ENCODE assay signal across 24 mouse cellular contexts in the genomic region with DNA sequence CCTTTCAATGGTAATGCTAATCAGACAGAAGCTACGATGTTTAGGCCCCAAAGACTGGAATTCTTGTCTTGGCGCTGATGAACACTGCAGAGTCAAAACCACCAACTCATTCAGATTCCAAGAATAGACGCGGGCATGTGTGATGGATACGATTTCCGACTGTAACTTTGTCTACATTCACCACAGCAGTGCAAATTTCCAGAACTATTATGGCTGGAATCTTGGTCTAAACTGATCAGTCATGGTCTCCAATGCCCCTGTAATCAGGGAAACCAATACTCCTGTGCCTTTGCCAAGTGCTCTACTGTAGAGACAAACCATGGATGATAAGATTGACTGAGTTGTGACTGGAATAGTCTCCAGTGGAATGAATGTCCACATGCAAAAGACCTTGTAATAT.
A peak's percentile ranks its signal among the peaks of the same experiment; 100 is the strongest.
DNase-seq lines count a peak whose midpoint lies in the region; ATAC-seq lines count a peak whose summit lies in the region.
"Had no signal": no experiment of that assay in that cellular context is flagged by ENCODE, and none has a peak within 500 bp of the region (broad histone marks: within the 10 kb centered on the region; RNA-seq: fewer than 3 reads in every experiment).

No protein-coding gene starts in this region.

- no peaks in the 10 kb centered on the region for H3K4me1 ChIP-seq in embryonic facial prominence, embryonic 14.5 days (ENCODE audit: control insufficient read depth, insufficient read depth, low read length)
- H3K4me1 ChIP-seq in embryonic facial prominence, embryonic 10.5 days, result no peaks in the 10 kb centered on the region
- no peaks in the 10 kb centered on the region for H3K4me1 ChIP-seq in kidney, embryonic 15.5 days

- peak; percentile 71 for DNase-seq in embryonic facial prominence, embryonic 14.5 days (ENCODE audit: low spot score)
- DNase-seq in embryonic facial prominence, embryonic 10.5 days (ENCODE audit: low spot score), result no peak
- DNase-seq in frontal cortex, postnatal 25 days (ENCODE audit: low spot score in 2 of 2), result no peak
- DNase-seq in Muller cell, postnatal 12 days (ENCODE audit: inconsistent ontology term), result peak; percentile 55
- peak; percentile 1 for DNase-seq in brain, adult 2 months (ENCODE audit: low read depth, low spot score)
- no peak for DNase-seq in ovary, postnatal 10 days (ENCODE audit: low spot score)
- DNase-seq: adrenal gland, adult 2 months; adrenal gland, adult 8-10 months; adrenal gland, postnatal 10 days; adrenal gland, postnatal 14 days; adrenal gland, postnatal 25 days; adrenal gland, postnatal 36 days; B cell, adult 2 months; cerebellum, adult 11 months; cerebellum, adult 11-12 months; cerebellum, adult 18-20 months; cerebellum, adult 2 months had no signal

- no peaks in the 10 kb centered on the region for H3K9me3 ChIP-seq in embryonic facial prominence, embryonic 14.5 days (ENCODE audit: control insufficient read depth, low read length)
- no peaks in the 10 kb centered on the region for H3K9me3 ChIP-seq in embryonic facial prominence, embryonic 10.5 days
- no peaks in the 10 kb centered on the region for H3K9me3 ChIP-seq in kidney, embryonic 15.5 days (replicated peaks)
- H3K9me3 ChIP-seq: G1E had no signal

- no peak overlapping the region for H3K4me2 ChIP-seq in embryonic facial prominence, embryonic 14.5 days (ENCODE audit: low read depth, low read length)
- H3K4me2 ChIP-seq in kidney, embryonic 15.5 days, result no peak overlapping the region

- H3K27me3 ChIP-seq in embryonic facial prominence, embryonic 14.5 days (replicated peaks; ENCODE audit: control insufficient read depth, insufficient read depth, low read length), result no peaks in the 10 kb centered on the region
- H3K27me3 ChIP-seq in embryonic facial prominence, embryonic 10.5 days (replicated peaks; ENCODE audit: low read depth, poor library complexity, severe bottlenecking), result no peaks in the 10 kb centered on the region
- no peaks in the 10 kb centered on the region for H3K27me3 ChIP-seq in kidney, embryonic 15.5 days
- H3K27me3 ChIP-seq: CH12.LX, Patski had no signal

- ATAC-seq in embryonic facial prominence, embryonic 14.5 days (ENCODE audit: low read depth), result no peak
- 0 out of 2 replicates have a peak, but pooled peaks have one; percentile 16 for ATAC-seq in frontal cortex, adult (ENCODE audit: low TSS enrichment)
- ATAC-seq in kidney, embryonic 15.5 days (replicated peaks; ENCODE audit: low FRiP score), result no peak
- ATAC-seq: activated CD4-positive, CD25-positive, alpha-beta regulatory T cell, adult 4 months; CD4-positive, CD25-positive, alpha-beta regulatory T cell, adult 4 months; Patski had no signal

- no peak overlapping the region for H3K9ac ChIP-seq in embryonic facial prominence, embryonic 14.5 days (ENCODE audit: low read depth, low read length)
- H3K9ac ChIP-seq in kidney, embryonic 15.5 days, result no peak overlapping the region

- 71% methylated on average over 6 of the region's 6 CpGs for WGBS in embryonic facial prominence, embryonic 14.5 days
- 93% methylated on average over 6 of the region's 6 CpGs for WGBS in embryonic facial prominence, embryonic 10.5 days
- WGBS in kidney, embryonic 15.5 days, result 95% methylated on average over 6 of the region's 6 CpGs

- no peak overlapping the region for H3K4me3 ChIP-seq in embryonic facial prominence, embryonic 14.5 days (ENCODE audit: low read depth, low read length)
- H3K4me3 ChIP-seq in embryonic facial prominence, embryonic 10.5 days, result no peak overlapping the region
- no peak overlapping the region for H3K4me3 ChIP-seq in kidney, embryonic 15.5 days (replicated peaks)

- H3K36me3 ChIP-seq in embryonic facial prominence, embryonic 14.5 days (ENCODE audit: control insufficient read depth, insufficient read depth, low read length), result no peaks in the 10 kb centered on the region
- H3K36me3 ChIP-seq in embryonic facial prominence, embryonic 10.5 days (replicated peaks), result no peaks in the 10 kb centered on the region
- H3K36me3 ChIP-seq in kidney, embryonic 15.5 days, result no peaks in the 10 kb centered on the region
- H3K36me3 ChIP-seq: G1E had no signal

- no peak overlapping the region for H3K27ac ChIP-seq in embryonic facial prominence, embryonic 14.5 days (replicated peaks; ENCODE audit: low read depth, low read length)
- H3K27ac ChIP-seq in embryonic facial prominence, embryonic 10.5 days (replicated peaks), result no peak overlapping the region
- H3K27ac ChIP-seq in kidney, embryonic 15.5 days, result no peak overlapping the region

Comparison
In these comparisons a context has a peak if more than half of its experiments do, and no peak if none do; other contexts are left out.
1. DNase-seq: peak in embryonic facial prominence, embryonic 14.5 days (single experiment), Muller cell, postnatal 12 days (single experiment) and brain, adult 2 months (single experiment); none in embryonic facial prominence, embryonic 10.5 days (single experiment), frontal cortex, postnatal 25 days (0 of 2) and ovary, postnatal 10 days (single experiment).